Mouse (Mus musculus) embryonic facial prominence, embryonic 13.5 days (tissue): ENCODE data around the gene Radil. TPM values are rescaled to one million over a fixed set of nuclear protein-coding genes. Genes with fewer than 3 reads are reported as not detected.

Experiments
- ATAC-seq: fragments of 200-750 bp; cut with Nextera tagmentation; 2 replicates; pipeline ENCODE4 v1.8.0; 2017; ENCODE audit warnings: low read depth; ENCODE audit not compliant: insufficient number of reproducible peaks, insufficient read depth, low FRiP score, low TSS enrichment
- H3K27ac ChIP-seq: fragments of 300-500 bp; sonication (generic); 2 replicates; pipeline ENCODE4 v1.5.1; 2015; ENCODE audit warnings: moderate library complexity, mild to moderate bottlenecking, inconsistent platforms
- H3K27me3 ChIP-seq: fragments of 300-500 bp; sonication (generic); 2 replicates; pipeline ENCODE4 v1.6.1; 2015; ENCODE audit warnings: mild to moderate bottlenecking, inconsistent platforms
- H3K36me3 ChIP-seq: fragments of 300-500 bp; sonication (generic); 2 replicates; pipeline ENCODE4 v1.6.1; 2015; ENCODE audit warnings: mild to moderate bottlenecking, inconsistent platforms
- H3K4me1 ChIP-seq: fragments of 300-500 bp; sonication (generic); 2 replicates; pipeline ENCODE4 v1.6.1; 2015; ENCODE audit warnings: inconsistent platforms
- H3K4me2 ChIP-seq: fragments of 300-500 bp; sonication (generic); 2 replicates; pipeline ENCODE4 v1.6.1; 2015; ENCODE audit warnings: moderate library complexity, mild to moderate bottlenecking, inconsistent platforms
- H3K4me3 ChIP-seq: fragments of 300-500 bp; sonication (generic); 2 replicates; pipeline ENCODE4 v1.5.1; 2015; ENCODE audit warnings: mild to moderate bottlenecking, inconsistent platforms
- H3K9ac ChIP-seq: fragments of 300-500 bp; sonication (generic); 2 replicates; pipeline ENCODE4 v1.6.1; 2015; ENCODE audit warnings: mild to moderate bottlenecking, inconsistent platforms
- H3K9me3 ChIP-seq: fragments of 300-500 bp; sonication (generic); 2 replicates; pipeline ENCODE4 v1.6.1; 2016; ENCODE audit warnings: inconsistent platforms
- WGBS: fragments of 180-500 bp; shearing (Covaris S2); methylation state at CpG from one replicate; pipeline ENCODE4 v1.1.7; 2015; ENCODE audit warnings: mixed read lengths; 5-methylcytosine and 5-hydroxymethylcytosine counted together
- polyA plus RNA-seq: library from polyadenylated mRNA; unstranded; fragments of >200 nt; fragmentation: Nextera tagmentation; extraction: Ambion mirVana; gene quantifications from 2 replicates; pipeline ENCODE4 v1.2.1, GENCODE M21; 2015

The Radil gene
- polyA plus RNA-seq, 1 experiment from 2014 or later = 8.0 TPM

DNA sequence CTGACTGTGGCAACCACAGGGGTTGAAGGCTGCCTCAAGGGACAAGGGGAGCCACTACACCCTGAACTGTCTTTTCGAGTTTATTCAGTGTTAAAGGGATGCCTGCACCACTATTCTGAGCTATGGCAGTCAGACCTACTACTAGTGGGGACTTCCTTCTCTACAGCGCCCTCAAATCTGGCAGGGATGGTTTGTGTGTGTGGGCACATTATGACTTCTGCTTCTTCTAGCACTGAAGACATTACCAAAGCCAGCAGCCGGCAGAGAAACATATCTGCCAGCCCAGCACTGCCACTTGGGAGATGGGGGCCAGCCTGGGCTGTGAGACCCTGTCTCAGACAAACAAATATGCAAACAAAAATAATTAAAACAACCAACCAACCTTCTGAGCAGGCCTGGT lies 46.7 kb downstream of the Radil start:
- Histone ChIP-seq H3K27me3 (no peaks in the 10 kb centered on the region), H3K9me3 (no peaks in the 10 kb centered on the region), H3K36me3 (peaks cover 6% of the 10 kb centered on the region; the same call in 1 of the 2 replicates), H3K9ac (no peak overlapping the region), H3K4me1 (peaks cover 19% of the 10 kb centered on the region; the same call in 1 of the 2 replicates), H3K4me2 (no peak overlapping the region), H3K27ac (no peak overlapping the region), H3K4me3 (no peak overlapping the region)
- ATAC-seq = no peak
- 69% methylated on average over 3 of the region's 3 CpGs for WGBS

DNA sequence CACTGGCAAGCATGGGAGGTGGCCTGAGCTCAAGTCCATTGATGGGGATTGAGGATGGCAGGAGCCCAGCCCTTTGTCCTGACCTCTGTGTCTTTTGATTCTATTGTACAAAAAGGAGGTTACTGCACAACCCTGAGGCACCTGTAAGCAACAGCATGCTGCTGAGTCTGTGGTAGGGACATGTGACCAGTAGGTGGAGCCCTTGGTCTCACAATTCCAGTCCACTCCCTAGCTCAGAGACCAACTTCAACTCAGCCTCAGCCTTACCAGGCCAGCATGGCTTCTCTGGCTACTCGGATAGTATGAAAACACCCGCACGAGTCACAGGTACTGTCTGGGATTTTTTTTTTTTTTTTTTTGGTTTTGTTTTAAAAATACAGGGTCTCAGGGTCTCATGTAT lies 48.5 kb downstream of the Radil start:
- 11% methylated on average over 3 of the region's 3 CpGs for WGBS
- Histone ChIP-seq H3K27me3 (no peaks in the 10 kb centered on the region), H3K4me1 (peaks cover 18% of the 10 kb centered on the region; the same call in 1 of the 2 replicates), H3K4me3 (no peak overlapping the region), H3K9me3 (no peaks in the 10 kb centered on the region), H3K27ac (no peak overlapping the region), H3K36me3 (peaks cover 6% of the 10 kb centered on the region; the same call in 1 of the 2 replicates), H3K9ac (no peak overlapping the region), H3K4me2 (no peak overlapping the region)
- ATAC-seq = peak; percentile 64; the same call in 1 of the 2 replicates

DNA sequence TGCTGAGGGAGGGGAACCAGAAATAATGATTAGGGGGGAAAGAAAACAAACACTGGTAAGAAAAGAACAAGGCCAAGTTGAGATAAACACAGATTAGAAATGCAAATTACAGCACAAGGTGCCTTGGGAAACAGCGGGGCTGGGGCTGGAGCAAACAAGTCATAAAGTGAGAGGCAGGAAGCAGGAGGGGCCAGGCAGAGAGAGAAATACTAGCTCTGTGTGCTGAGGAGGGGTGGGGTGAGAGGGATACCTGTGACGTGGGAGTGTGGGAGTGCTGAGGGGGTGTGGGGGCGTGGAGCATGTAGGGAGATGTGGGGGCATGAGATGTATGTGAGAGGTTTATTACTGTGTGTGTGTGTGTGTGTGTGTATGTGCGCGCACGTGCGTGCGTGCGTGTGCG lies 50.0 kb downstream of the Radil start:
- H3K27ac ChIP-seq = no peak overlapping the region
- 78% methylated on average over 10 of the region's 10 CpGs for WGBS
- no peaks in the 10 kb centered on the region for H3K9me3 ChIP-seq
- no peak for ATAC-seq
- H3K36me3 ChIP-seq = no peaks in the 10 kb centered on the region
- H3K4me3 ChIP-seq = no peak overlapping the region
- H3K27me3 ChIP-seq = no peaks in the 10 kb centered on the region
- H3K4me1 ChIP-seq = peaks cover 18% of the 10 kb centered on the region; the same call in 1 of the 2 replicates
- H3K4me2 ChIP-seq = no peak overlapping the region
- H3K9ac ChIP-seq = no peak overlapping the region

DNA sequence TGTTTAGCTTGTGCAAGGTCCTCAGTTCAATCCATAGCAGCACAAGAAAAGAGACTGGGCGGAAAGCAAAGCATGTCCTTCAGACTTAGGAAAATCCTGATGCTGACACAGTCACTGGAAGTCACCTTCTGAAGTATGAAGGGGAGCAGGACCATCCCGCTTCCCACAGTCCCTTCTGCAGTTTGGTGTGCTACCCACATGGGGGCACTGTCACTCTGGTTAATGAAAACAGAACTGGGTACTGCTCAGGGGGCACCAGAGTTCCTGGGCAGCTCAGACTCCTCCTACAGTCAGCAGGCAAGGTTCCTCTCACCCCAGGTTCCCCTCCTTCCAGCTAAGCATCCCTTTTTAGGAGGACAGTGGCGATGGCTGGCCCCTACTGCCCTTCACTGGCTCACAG lies 51.9 kb downstream of the Radil start:
- H3K36me3 ChIP-seq = peaks cover under 1% of the 10 kb centered on the region; the same call in 1 of the 2 replicates
- no peak overlapping the region for H3K27ac ChIP-seq
- H3K4me2 ChIP-seq = no peak overlapping the region
- peaks cover 22% of the 10 kb centered on the region; the same call in 1 of the 2 replicates for H3K4me1 ChIP-seq
- no peaks in the 10 kb centered on the region for H3K27me3 ChIP-seq
- ATAC-seq = no peak
- H3K9ac ChIP-seq = no peak overlapping the region
- WGBS = 35% methylated on average over 3 of the region's 3 CpGs
- H3K9me3 ChIP-seq = no peaks in the 10 kb centered on the region
- no peak overlapping the region for H3K4me3 ChIP-seq

DNA sequence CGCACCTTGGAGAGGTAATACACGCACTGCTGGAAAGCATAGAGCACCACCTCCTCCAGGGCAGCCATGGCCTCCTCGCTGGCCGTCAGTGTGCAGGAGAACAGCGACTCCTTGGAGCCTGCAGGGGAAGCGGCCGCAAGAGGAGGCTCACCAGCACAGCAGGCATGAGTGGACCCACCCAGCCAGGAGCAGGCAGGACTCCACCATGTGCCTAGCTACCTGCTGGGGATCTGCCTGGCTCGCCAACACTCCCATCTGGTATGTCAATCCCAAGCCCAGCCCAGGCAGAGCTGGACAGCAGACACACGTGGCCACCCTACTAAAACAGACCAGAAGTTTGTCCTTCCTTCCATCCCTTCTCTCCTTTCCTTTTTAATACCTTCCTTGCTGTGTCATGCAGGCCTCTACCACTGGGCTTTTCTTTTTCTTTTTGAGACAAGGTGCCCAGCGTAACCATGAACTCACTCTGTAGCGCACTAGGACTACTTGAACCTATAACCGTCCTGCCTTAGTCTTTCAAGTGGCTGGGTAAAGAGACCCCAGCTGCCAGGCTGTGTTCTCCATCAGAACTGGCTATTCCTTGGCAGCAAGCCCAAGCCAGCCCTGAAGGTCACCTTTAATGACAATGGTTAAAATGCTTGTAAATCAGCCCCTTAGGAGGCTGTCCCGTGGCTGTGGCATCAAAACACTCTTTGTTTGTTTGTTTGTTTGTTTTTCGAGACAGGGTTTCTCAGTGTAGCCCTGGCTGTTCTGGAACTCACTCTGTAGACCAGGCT lies 55.4 kb downstream of the Radil start:
- 52% methylated on average over 14 of the region's 14 CpGs for WGBS
- Histone ChIP-seq H3K27me3 (no peaks in the 10 kb centered on the region), H3K4me3 (no peak overlapping the region), H3K9ac (no peak overlapping the region), H3K4me2 (no peak overlapping the region), H3K36me3 (peaks cover 3% of the 10 kb centered on the region; the same call in 1 of the 2 replicates), H3K9me3 (no peaks in the 10 kb centered on the region), H3K27ac (no peak overlapping the region), H3K4me1 (peaks cover 22% of the 10 kb centered on the region)
- ATAC-seq = no peak

DNA sequence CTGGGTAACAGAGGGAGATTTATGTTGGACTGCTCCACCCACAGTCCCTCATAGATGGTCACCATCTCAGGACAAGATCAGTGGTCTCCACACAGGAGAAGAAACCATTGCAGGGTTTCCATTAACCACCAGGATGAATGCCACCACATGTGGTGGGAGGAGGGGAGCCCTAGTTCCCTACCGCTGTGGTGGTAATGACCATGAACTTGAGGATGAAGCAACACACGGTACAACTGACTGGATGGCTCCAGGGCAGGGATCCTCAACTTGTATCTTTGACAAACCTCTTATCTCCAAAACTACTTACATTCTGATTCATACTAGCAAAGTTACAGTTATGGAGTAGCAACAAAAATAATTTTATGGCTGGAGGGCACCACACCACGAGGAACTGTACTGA lies 57.6 kb downstream of the Radil start:
- peaks cover 8% of the 10 kb centered on the region for H3K4me1 ChIP-seq
- peaks cover 3% of the 10 kb centered on the region; the same call in 1 of the 2 replicates for H3K36me3 ChIP-seq
- 63% methylated on average over 3 of the region's 3 CpGs for WGBS
- no peak overlapping the region for H3K27ac ChIP-seq
- no peaks in the 10 kb centered on the region for H3K9me3 ChIP-seq
- no peaks in the 10 kb centered on the region for H3K27me3 ChIP-seq
- H3K4me2 ChIP-seq = no peak overlapping the region
- ATAC-seq = no peak
- no peak overlapping the region for H3K9ac ChIP-seq
- no peak overlapping the region for H3K4me3 ChIP-seq

DNA sequence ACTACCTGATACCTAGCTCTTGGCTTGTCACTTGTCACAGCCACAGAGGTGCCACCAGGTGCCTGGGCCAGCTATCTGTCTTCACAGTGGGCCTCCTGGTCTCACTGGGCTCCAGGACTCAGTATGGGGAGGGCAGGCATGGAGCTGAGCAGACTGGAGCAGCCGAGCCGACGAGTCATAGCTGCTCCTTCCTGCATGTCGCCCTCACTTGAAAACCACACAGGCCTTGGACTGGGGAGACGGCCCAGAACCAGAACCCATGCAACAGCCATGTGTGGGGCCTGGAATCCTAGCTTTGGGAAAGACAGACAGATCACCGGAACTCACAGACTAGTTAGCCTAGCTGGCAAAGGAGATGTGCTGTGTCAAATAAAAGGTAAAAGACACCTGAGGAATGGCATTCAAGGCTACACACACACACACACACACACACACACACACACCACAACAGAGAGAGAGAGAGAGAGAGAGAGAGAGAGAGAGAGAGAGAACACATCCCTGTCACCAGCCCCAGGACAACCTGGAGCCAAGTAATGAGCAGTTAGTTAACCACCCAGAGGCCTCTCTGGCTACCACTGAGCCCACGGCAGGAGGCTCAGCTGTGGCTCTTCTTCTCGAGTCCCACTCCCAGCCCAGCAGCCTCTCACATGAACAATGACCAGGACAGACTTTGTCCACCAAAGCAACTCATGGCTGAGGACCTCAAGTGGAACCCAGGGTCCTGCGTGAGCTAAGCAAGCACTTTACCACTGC lies 60.8 kb downstream of the Radil start:
- H3K9me3 ChIP-seq = no peaks in the 10 kb centered on the region
- no peak overlapping the region for H3K4me2 ChIP-seq
- no peak overlapping the region for H3K4me3 ChIP-seq
- H3K9ac ChIP-seq = no peak overlapping the region
- H3K27me3 ChIP-seq = no peaks in the 10 kb centered on the region
- no peak overlapping the region for H3K27ac ChIP-seq
- no peak for ATAC-seq
- peaks cover 3% of the 10 kb centered on the region; the same call in 1 of the 2 replicates for H3K36me3 ChIP-seq
- H3K4me1 ChIP-seq = peaks cover 6% of the 10 kb centered on the region
- 69% methylated on average over 9 of the region's 9 CpGs for WGBS

DNA sequence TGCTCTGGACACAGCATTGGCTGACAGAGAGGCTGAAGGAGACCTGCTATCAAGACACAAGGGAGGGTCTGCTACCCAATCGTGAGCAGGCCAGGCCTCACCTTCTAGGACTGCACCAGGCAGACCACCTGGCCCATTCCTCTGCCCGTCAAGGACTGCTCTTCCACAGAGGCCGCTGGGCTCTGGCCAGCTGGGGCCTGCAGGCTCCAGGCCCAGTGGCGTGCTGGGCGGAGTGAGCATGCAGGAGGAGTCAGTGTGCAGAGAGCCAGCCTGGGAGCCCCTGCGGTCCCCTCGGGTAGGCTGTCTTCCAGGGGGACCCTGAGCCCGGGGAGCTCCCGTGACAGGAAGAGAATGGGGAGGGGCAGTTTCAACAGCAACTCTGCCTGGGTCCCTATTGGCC lies 64.2 kb downstream of the Radil start:
- no peaks in the 10 kb centered on the region for H3K27me3 ChIP-seq
- ATAC-seq = no peak
- no peaks in the 10 kb centered on the region for H3K9me3 ChIP-seq
- H3K9ac ChIP-seq = no peak overlapping the region
- peaks cover 6% of the 10 kb centered on the region for H3K4me1 ChIP-seq
- no peaks in the 10 kb centered on the region for H3K36me3 ChIP-seq
- 62% methylated on average over 9 of the region's 9 CpGs for WGBS
- H3K4me3 ChIP-seq = no peak overlapping the region
- H3K4me2 ChIP-seq = no peak overlapping the region
- no peak overlapping the region for H3K27ac ChIP-seq

DNA sequence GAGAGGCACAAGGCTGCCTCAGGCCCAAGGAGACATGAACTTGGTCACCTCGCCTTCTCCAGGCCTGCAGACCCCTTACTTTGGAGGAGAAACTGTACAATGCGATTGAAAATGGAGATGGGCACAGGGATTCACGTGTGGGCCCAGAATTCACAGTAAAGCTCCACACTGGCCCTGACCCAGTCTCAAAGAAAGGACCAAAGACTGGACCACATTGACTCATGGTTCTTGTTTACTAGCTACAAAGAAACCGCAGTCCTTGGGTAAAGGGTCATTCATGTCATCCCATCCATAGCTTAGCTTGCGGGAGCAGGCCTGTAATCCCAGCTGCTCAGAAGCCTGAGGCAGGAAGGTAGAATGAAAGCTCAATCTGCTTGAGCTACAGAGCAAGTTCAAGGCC lies 67.3 kb downstream of the Radil start:
- no peak overlapping the region for H3K4me2 ChIP-seq
- no peaks in the 10 kb centered on the region for H3K9me3 ChIP-seq
- H3K4me1 ChIP-seq = peaks cover 25% of the 10 kb centered on the region
- H3K4me3 ChIP-seq = no peak overlapping the region
- H3K27me3 ChIP-seq = no peaks in the 10 kb centered on the region
- no peak overlapping the region for H3K9ac ChIP-seq
- no peak for ATAC-seq
- 86% methylated on average over 5 of the region's 5 CpGs for WGBS
- H3K27ac ChIP-seq = no peak overlapping the region
- H3K36me3 ChIP-seq = no peaks in the 10 kb centered on the region

DNA sequence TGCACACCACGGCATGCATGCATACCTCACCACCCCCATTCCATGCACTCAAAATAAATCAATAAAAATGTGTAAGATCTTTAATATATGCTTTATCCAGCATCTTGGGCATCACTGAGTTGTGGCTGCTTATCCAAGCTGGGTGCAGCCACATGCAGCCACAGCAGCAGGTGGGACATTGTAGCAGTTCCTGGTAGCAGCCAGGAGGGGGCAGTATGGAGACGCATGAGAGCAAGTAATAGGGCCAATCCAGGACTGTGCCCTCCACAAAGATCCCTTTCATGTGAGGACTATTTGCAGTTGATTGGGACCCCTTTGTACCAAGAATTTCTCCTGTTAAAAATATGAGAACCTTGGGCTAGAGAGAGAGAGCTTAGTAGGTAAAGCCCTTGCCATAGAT lies 68.4 kb downstream of the Radil start:
- WGBS = 62% methylated on average over 2 of the region's 2 CpGs
- Histone ChIP-seq H3K4me2 (no peak overlapping the region), H3K36me3 (peaks cover under 1% of the 10 kb centered on the region; the same call in 1 of the 2 replicates), H3K9ac (no peak overlapping the region), H3K27me3 (no peaks in the 10 kb centered on the region), H3K4me1 (peaks cover 25% of the 10 kb centered on the region), H3K9me3 (no peaks in the 10 kb centered on the region), H3K4me3 (no peak overlapping the region), H3K27ac (no peak overlapping the region)
- ATAC-seq = no peak

DNA sequence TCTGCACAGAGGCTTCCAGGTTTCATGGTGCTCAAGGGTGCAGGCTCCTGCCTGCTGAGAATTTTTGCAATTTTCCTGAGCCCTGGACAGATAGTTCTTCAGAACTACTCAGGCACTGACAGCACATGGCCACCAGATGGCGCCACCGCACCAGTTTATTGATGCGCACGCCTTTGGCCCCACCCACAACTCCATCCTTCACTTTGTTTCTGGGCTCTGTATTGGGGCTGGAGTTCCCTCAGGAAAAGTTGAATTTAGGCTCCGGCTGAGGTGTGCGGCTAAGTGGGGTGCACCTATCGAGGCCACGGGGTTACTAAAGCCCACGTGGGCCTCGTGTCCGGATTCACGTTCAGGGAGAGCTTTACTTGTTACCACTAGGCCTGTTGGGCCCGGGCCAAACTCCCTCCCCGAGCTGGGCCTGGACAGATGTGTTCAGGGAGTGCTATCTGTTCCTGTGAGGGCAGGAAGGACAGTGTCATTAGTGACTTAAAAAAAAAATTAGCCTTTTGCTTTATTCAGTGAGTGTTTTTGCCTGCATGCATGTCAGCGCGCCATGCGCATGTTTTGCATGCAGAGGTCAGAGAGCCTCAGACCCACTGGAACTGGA lies 72.0 kb downstream of the Radil start:
- WGBS = 27% methylated on average over 17 of the region's 17 CpGs
- H3K27me3 ChIP-seq = no peaks in the 10 kb centered on the region
- H3K4me2 ChIP-seq = peak overlapping the region; percentile 49
- peaks cover 25% of the 10 kb centered on the region for H3K4me1 ChIP-seq
- ATAC-seq = peak; percentile 9; the same call in 1 of the 2 replicates
- H3K27ac ChIP-seq = no peak overlapping the region
- H3K9me3 ChIP-seq = no peaks in the 10 kb centered on the region
- no peak overlapping the region for H3K4me3 ChIP-seq
- peak overlapping the region; percentile 60 for H3K9ac ChIP-seq
- H3K36me3 ChIP-seq = peaks cover 5% of the 10 kb centered on the region; the same call in 1 of the 2 replicates
